Mouse (Mus musculus) limb, embryonic 11.5 days (tissue): ENCODE measurements around the gene Slc8a1. TPM values are rescaled to one million over a fixed set of nuclear protein-coding genes. Genes with fewer than 3 reads are reported as not detected.

Experiments
- ATAC-seq: fragments of 200-750 bp; cut with Nextera tagmentation; 2 replicates; pipeline ENCODE4 v1.8.0; 2017; ENCODE audit warnings: low read depth; ENCODE audit not compliant: insufficient number of reproducible peaks, low FRiP score, low TSS enrichment
- DNase-seq: peaks from one replicate; pipeline ENCODE4 v3.0.0-alpha.2; 2015; ENCODE audit warnings: low spot score
- H3K27ac ChIP-seq: fragments of 300-500 bp; sonication (generic); replicated peaks from 2 replicates; pipeline ENCODE4 v1.5.1; 2014; ENCODE audit warnings: low read depth, mild to moderate bottlenecking, low read length
- H3K27me3 ChIP-seq: fragments of 300-500 bp; sonication (generic); 2 replicates; pipeline ENCODE4 v1.6.1; 2014; ENCODE audit warnings: mild to moderate bottlenecking, low read length, mixed read lengths; ENCODE audit not compliant: control insufficient read depth, insufficient read depth
- H3K36me3 ChIP-seq: fragments of 300-500 bp; sonication (generic); 2 replicates; pipeline ENCODE4 v1.6.1; 2014; ENCODE audit warnings: mild to moderate bottlenecking, low read length, moderate library complexity, mixed read lengths; ENCODE audit not compliant: control insufficient read depth, insufficient read depth
- H3K4me1 ChIP-seq: fragments of 300-500 bp; sonication (generic); 2 replicates; pipeline ENCODE4 v1.6.1; 2014; ENCODE audit warnings: low read length, mixed read lengths; ENCODE audit not compliant: control insufficient read depth, insufficient read depth
- H3K4me2 ChIP-seq: fragments of 300-500 bp; sonication (generic); 2 replicates; pipeline ENCODE4 v1.6.1; 2014; ENCODE audit warnings: low read depth, mild to moderate bottlenecking, moderate library complexity; ENCODE audit not compliant: severe bottlenecking
- H3K4me3 ChIP-seq: fragments of 300-500 bp; sonication (generic); 2 replicates; pipeline ENCODE4 v1.5.1; 2014; ENCODE audit warnings: low read depth, low read length
- H3K9ac ChIP-seq: fragments of 300-500 bp; sonication (generic); 2 replicates; pipeline ENCODE4 v1.6.1; 2014; ENCODE audit warnings: mild to moderate bottlenecking, low read length
- H3K9me3 ChIP-seq: fragments of 300-500 bp; sonication (generic); 2 replicates; pipeline ENCODE4 v1.6.1; 2016; ENCODE audit warnings: low read length; ENCODE audit not compliant: control insufficient read depth
- WGBS: fragments of 180-500 bp; shearing (Covaris S2); extraction: QIAGEN DNeasy Blood & Tissue Kit; methylation state at CpG from one replicate; pipeline ENCODE4 v1.1.7; 2014; 5-methylcytosine and 5-hydroxymethylcytosine counted together
- polyA plus RNA-seq: library from polyadenylated mRNA; unstranded; fragments of >200 nt; fragmentation: Nextera tagmentation; extraction: Ambion mirVana; gene quantifications from 2 replicates; pipeline ENCODE4 v1.2.1, GENCODE M21; 2014

Slc8a1 gene
- polyA plus RNA-seq, 1 experiment from 2014 or later = 5.2 TPM

DNA sequence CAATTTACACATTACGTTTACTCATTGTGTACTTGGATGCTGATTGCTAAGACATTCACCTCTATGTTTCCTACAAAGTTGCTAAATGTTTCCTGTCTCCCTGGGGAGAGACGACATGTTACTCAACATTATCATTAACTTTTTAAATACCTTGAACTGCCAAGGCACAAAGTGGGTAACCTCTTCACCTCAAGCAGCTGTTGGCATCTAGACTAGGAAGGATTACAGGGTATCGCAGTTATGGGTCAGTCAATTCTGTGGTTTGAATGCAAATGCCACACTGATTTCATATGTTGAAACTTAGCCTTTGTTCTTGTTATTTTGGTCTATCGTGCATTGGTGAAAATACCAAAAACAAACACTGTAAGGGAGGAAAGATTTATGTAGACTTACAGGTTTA, 378.1 kb downstream of the Slc8a1 start:
- peaks cover 2% of the 10 kb centered on the region; the same call in 1 of the 2 replicates for H3K9me3 ChIP-seq
- H3K9ac ChIP-seq = no peak overlapping the region
- no peaks in the 10 kb centered on the region for H3K27me3 ChIP-seq
- DNase-seq = no peak
- no peaks in the 10 kb centered on the region for H3K36me3 ChIP-seq
- ATAC-seq = no peak
- no peak overlapping the region for H3K27ac ChIP-seq
- 72% methylated on average over 4 of the region's 4 CpGs for WGBS
- H3K4me3 ChIP-seq = no peak overlapping the region
- no peaks in the 10 kb centered on the region for H3K4me1 ChIP-seq
- no peak overlapping the region for H3K4me2 ChIP-seq

DNA sequence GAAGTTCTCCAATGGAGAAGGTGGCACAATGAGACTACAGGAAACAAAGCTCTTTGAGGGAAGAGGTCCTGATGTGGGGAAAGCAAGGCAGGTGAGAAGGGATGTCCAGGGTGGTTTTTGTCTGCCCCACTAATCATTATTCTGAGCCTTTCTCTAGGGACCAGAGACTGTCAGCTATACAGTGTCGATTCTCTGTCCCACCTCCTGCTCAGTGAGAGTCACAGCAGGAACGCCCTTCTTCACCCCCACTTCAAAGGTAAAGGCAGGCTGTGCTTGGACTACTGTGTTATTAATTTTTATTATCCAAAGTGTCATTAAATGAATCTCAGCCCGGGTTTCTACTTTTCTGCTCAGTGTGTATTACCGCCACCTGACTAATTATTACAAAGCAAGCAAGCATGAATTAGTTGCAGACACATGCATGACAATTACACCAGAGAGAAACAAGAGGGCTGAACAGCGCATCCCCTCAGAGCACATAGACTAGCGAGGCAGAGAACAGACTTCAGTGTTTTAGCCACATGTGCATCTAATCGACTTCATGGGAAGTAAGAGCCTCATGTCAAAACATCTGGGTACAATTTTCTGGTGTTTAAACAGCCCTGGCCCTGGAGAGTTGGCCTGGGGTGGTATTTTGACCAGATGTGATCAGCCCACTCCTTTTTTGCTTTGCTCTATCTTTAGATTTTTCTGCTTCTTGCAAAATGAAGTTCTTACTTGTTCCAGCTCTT, 402.0 kb downstream of the Slc8a1 start:
- Histone ChIP-seq H3K4me2 (no peak overlapping the region), H3K27ac (no peak overlapping the region), H3K4me3 (no peak overlapping the region), H3K36me3 (no peaks in the 10 kb centered on the region), H3K27me3 (no peaks in the 10 kb centered on the region), H3K9ac (no peak overlapping the region), H3K4me1 (peaks cover 4% of the 10 kb centered on the region), H3K9me3 (no peaks in the 10 kb centered on the region; the same call in 1 of the 2 replicates)
- DNase-seq = peak; percentile 61
- 9% methylated on average over 7 of the region's 7 CpGs for WGBS
- ATAC-seq = peak; percentile 86

DNA sequence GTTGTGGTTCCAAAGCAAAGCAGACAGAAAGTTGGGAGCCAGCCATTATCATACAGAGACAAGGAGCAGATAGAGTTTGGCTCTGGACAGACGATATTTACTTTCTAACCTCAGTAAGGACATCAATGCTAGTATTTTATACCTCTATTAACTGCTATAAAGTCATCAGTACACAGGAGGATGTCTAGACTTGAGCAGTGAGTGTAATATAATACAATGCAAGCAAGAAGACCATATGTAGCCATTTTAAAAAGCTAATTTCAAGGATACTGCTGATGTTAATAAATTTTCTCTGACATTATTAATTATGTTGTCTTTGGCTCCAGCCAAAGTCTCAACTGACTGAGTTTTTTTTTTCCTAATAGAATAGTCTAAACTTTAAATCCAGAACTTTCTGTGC, 402.7 kb downstream of the Slc8a1 start:
- Histone ChIP-seq H3K36me3 (no peaks in the 10 kb centered on the region), H3K27ac (no peak overlapping the region), H3K9ac (no peak overlapping the region), H3K27me3 (no peaks in the 10 kb centered on the region), H3K9me3 (no peaks in the 10 kb centered on the region), H3K4me1 (peaks cover 4% of the 10 kb centered on the region), H3K4me3 (no peak overlapping the region), H3K4me2 (no peak overlapping the region)
- WGBS = 68% methylated on average over 1 of the region's 1 CpGs
- no peak for DNase-seq
- no peak for ATAC-seq
